Mouse (Mus musculus) cerebellum, postnatal 25 days (tissue): ENCODE measurements at regions not wholly inside any gene's neighbourhood (a gene's known extent, or its start where the extent isn't known, plus 50 kb on each side); places are given as distances from the start of the nearest gene placed in this dataset.
A peak's percentile ranks its signal among the peaks of the same experiment; 100 is the strongest.

Source experiments
- DNase-seq, 2 experiments: peaks; one replicate each; pipeline ENCODE4 v3.0.0; 2021; ENCODE audit warnings: mixed read lengths in 2 of 2

- DNase-seq = no peak
These were observed 381.8 kb downstream of the H2al1n start for GRCm38 (mm10) chrX:14592793-14593192.

- DNase-seq = no peak
These were observed 385.9 kb downstream of the H2al1n start for GRCm38 (mm10) chrX:14596799-14597198.

GRCm38 (mm10) chrX:14601916-14602315 is 391.0 kb downstream of the H2al1n start:
- peak; percentile 27 to 50 for DNase-seq

GRCm38 (mm10) chrX:14609196-14609595 is 398.2 kb downstream of the H2al1n start:
- peak; percentile 48 to 59 for DNase-seq

- peak; percentile 14 to 29 for DNase-seq
These were observed 417.4 kb downstream of the H2al1n start for GRCm38 (mm10) chrX:14628267-14628901.

GRCm38 (mm10) chrX:14639378-14639777 is 428.4 kb downstream of the H2al1n start:
- no peak for DNase-seq

GRCm38 (mm10) chrX:14664852-14665251 is 453.9 kb downstream of the H2al1n start:
- DNase-seq = no peak

GRCm38 (mm10) chrX:14696375-14696774 is 485.4 kb downstream of the H2al1n start:
- DNase-seq = no peak

- DNase-seq = no peak
These were observed 528.1 kb downstream of the H2al1n start for GRCm38 (mm10) chrX:14738999-14739398.
